Mouse (Mus musculus) limb, embryonic 14.5 days (tissue): ENCODE measurements around the gene Pign. TPM values are rescaled to one million over a fixed set of nuclear protein-coding genes. Genes with fewer than 3 reads are reported as not detected.
A peak's percentile ranks its signal among the peaks of the same experiment; 100 is the strongest.

Experiments used
- ATAC-seq: fragments of 200-750 bp; cut with Nextera tagmentation; 2 replicates; pipeline ENCODE4 v1.8.0; 2017; ENCODE audit warnings: low read depth, moderate number of reproducible peaks, moderate TSS enrichment; ENCODE audit not compliant: low FRiP score
- DNase-seq: peaks from one replicate; pipeline ENCODE4 v3.0.0-alpha.2; 2015; ENCODE audit warnings: low spot score
- H3K27ac ChIP-seq: fragments of 300-500 bp; sonication (generic); replicated peaks from 2 replicates; pipeline ENCODE4 v1.5.1; 2014; ENCODE audit warnings: low read depth, mild to moderate bottlenecking, low read length, moderate library complexity, mixed read lengths
- H3K27me3 ChIP-seq: fragments of 300-500 bp; sonication (generic); 2 replicates; pipeline ENCODE4 v1.6.1; 2014; ENCODE audit warnings: low read length, mixed read lengths; ENCODE audit not compliant: control insufficient read depth, insufficient read depth
- H3K36me3 ChIP-seq: fragments of 300-500 bp; sonication (generic); 2 replicates; pipeline ENCODE4 v1.6.1; 2014; ENCODE audit warnings: mild to moderate bottlenecking, low read length, moderate library complexity, mixed read lengths; ENCODE audit not compliant: control insufficient read depth, insufficient read depth
- H3K4me1 ChIP-seq: fragments of 300-500 bp; sonication (generic); 2 replicates; pipeline ENCODE4 v1.6.1; 2014; ENCODE audit warnings: antibody characterized with exemption, low read length, mixed read lengths; ENCODE audit not compliant: control insufficient read depth, insufficient read depth
- H3K4me2 ChIP-seq: fragments of 300-500 bp; sonication (generic); replicated peaks from 2 replicates; pipeline ENCODE4 v1.6.1; 2014; ENCODE audit warnings: low read depth, mild to moderate bottlenecking, low read length, moderate library complexity; ENCODE audit not compliant: severe bottlenecking
- H3K4me3 ChIP-seq: fragments of 300-500 bp; sonication (generic); replicated peaks from 2 replicates; pipeline ENCODE4 v1.5.1; 2014; ENCODE audit warnings: low read length
- H3K9ac ChIP-seq: fragments of 300-500 bp; sonication (generic); 2 replicates; pipeline ENCODE4 v1.6.1; 2014; ENCODE audit warnings: mild to moderate bottlenecking, low read depth, low read length, moderate library complexity; ENCODE audit not compliant: severe bottlenecking
- H3K9me3 ChIP-seq: fragments of 300-500 bp; sonication (generic); 2 replicates; pipeline ENCODE4 v1.6.1; 2016; ENCODE audit warnings: low read length; ENCODE audit not compliant: control insufficient read depth
- POLR2A ChIP-seq: fragments of 200-500 bp; IDR thresholded peaks from 2 replicates; pipeline ENCODE4 v1.8.0; 2012; ENCODE audit warnings: inconsistent platforms, mild to moderate bottlenecking, moderate library complexity, borderline replicate concordance; ENCODE audit not compliant: insufficient read depth, insufficient read length; ENCODE audit errors: extremely low read depth
- WGBS: fragments of 180-500 bp; shearing (Covaris S2); extraction: QIAGEN DNeasy Blood & Tissue Kit; methylation state at CpG from one replicate; pipeline ENCODE4 v1.1.7; 2014; 5-methylcytosine and 5-hydroxymethylcytosine counted together
- polyA plus RNA-seq, 2 experiments: library from polyadenylated mRNA; depleted of rRNA in 1 of 2; stranded (reverse) in 1 of 2; unstranded in 1 of 2; fragments of >200 nt; fragmentation: Nextera tagmentation in 1 of 2; extraction: Ambion mirVana in 1 of 2; gene quantifications; 2 replicates each; pipeline versions ENCODE4 v1.2.1 to v1.2.3; 2012 to 2014

Pign gene
- polyA plus RNA-seq, 2 experiments, result 14.5 to 31.0 TPM

DNA sequence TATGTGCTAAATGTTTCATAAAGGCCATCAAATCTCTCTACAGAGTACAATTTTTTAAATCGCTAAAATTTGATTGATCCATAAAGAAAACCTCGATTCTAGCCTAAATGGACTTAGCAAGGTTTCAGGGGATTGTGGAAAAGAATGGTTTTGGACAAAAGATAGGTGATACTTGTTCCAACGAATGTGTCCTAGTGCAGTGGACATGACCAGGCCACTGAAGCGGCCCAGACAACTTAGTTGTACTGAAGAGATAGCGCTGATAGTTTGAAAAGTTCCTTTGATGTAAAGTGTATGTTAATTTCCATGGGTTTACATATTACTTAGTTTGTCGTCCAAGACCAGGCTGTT is 682 bp downstream of the Pign start:
- no peaks in the 10 kb centered on the region for H3K27me3 ChIP-seq
- no peaks in the 10 kb centered on the region for H3K9me3 ChIP-seq
- H3K36me3 ChIP-seq, result no peaks in the 10 kb centered on the region
- DNase-seq, result no peak
- TF ChIP-seq POLR2A, result no peak
- ATAC-seq, result no peak
- H3K27ac ChIP-seq, result no peak overlapping the region
- peak overlapping the region; percentile 98 for H3K4me3 ChIP-seq
- H3K4me1 ChIP-seq, result peaks cover 11% of the 10 kb centered on the region
- 9% methylated on average over 6 of the region's 6 CpGs for WGBS
- H3K4me2 ChIP-seq, result peak overlapping the region; percentile 58
- peak overlapping the region; percentile 78 for H3K9ac ChIP-seq

DNA sequence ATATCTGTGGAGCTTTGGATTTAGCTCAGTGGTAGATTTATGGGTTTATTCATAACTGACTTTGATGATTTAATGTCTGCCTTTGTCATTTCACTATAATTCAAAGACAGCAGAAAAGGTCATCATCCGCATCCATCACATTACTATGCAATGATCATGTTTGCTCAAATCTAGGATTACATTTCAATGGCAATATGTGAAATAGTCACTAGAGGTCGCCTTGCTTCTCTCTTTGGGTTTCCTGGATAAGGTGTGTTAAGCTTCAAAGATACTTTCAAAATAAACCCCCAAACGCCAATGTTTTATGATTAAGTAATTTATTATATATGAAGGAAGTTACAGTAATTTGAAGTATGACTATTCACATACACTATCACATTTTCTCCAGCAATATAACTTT is 3.5 kb downstream of the Pign start:
- no peak overlapping the region for H3K27ac ChIP-seq
- 22% methylated on average over 3 of the region's 3 CpGs for WGBS
- H3K9me3 ChIP-seq, result no peaks in the 10 kb centered on the region
- TF ChIP-seq POLR2A, result no peak
- H3K4me2 ChIP-seq, result no peak overlapping the region
- no peak overlapping the region for H3K9ac ChIP-seq
- ATAC-seq (no peak), DNase-seq (peak; percentile 73)
- H3K36me3 ChIP-seq, result peaks cover 11% of the 10 kb centered on the region
- H3K4me1 ChIP-seq, result peaks cover 10% of the 10 kb centered on the region
- no peak overlapping the region for H3K4me3 ChIP-seq
- H3K27me3 ChIP-seq, result no peaks in the 10 kb centered on the region

DNA sequence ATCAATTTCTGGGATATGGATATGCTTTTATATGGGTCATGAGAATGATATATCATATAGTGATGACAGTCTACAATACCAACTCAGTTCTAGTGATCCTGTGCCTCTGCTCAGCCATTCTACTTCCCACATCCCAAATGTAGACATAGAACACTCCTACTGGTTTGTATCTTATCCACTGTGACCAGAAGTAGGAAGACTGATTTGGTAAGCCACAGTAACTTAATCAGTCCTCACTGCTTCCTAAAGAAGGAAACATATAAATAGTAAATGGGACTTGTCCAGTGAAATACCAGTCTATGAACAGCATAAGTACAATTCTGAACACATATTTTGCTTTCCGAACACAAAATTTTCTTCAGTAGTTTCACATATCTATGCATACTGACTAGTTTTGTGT is 9.5 kb downstream of the Pign start:
- H3K4me2 ChIP-seq, result no peak overlapping the region
- H3K27ac ChIP-seq, result no peak overlapping the region
- H3K9ac ChIP-seq, result no peak overlapping the region
- peaks cover 14% of the 10 kb centered on the region for H3K36me3 ChIP-seq
- WGBS, result 94% methylated on average over 1 of the region's 1 CpGs
- no peak for TF ChIP-seq POLR2A
- no peak overlapping the region for H3K4me3 ChIP-seq
- ATAC-seq (no peak), DNase-seq (no peak)
- H3K4me1 ChIP-seq, result no peaks in the 10 kb centered on the region
- no peaks in the 10 kb centered on the region for H3K9me3 ChIP-seq
- H3K27me3 ChIP-seq, result no peaks in the 10 kb centered on the region

DNA sequence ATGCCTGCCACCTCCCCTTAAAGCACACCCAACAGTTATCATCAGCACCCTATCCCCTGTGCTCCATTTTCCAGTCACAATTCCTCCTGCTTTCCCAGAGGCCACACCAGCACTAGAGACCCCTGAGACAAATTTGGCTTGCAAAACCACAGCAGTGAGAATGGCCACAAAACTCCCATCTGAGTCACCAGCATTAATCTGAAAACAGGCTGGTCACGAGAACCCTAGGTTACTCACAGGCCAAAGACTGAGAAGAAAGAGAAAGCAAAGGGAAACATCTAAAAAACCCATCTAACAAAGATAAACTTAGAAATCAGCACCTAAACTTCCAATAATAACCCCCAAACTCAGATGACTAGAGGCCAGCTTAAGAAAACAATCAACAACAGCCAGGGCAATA is 12.8 kb downstream of the Pign start:
- Histone ChIP-seq H3K9me3 (no peaks in the 10 kb centered on the region), H3K4me3 (no peak overlapping the region), H3K27me3 (no peaks in the 10 kb centered on the region), H3K4me1 (no peaks in the 10 kb centered on the region), H3K4me2 (no peak overlapping the region), H3K27ac (no peak overlapping the region), H3K36me3 (peaks cover 18% of the 10 kb centered on the region), H3K9ac (no peak overlapping the region)
- no peak for DNase-seq
- TF ChIP-seq POLR2A, result no peak
- WGBS, result 88% methylated on average over 1 of the region's 1 CpGs
- ATAC-seq, result no peak

- Histone ChIP-seq H3K36me3 (peaks cover 23% of the 10 kb centered on the region), H3K27me3 (no peaks in the 10 kb centered on the region), H3K27ac (no peak overlapping the region), H3K9me3 (no peaks in the 10 kb centered on the region), H3K4me1 (no peaks in the 10 kb centered on the region), H3K4me2 (no peak overlapping the region), H3K4me3 (no peak overlapping the region), H3K9ac (no peak overlapping the region)
- TF ChIP-seq POLR2A, result no peak
- ATAC-seq, result no peak
- WGBS, result 77% methylated on average over 3 of the region's 3 CpGs
- no peak for DNase-seq
Measured at GRCm38 (mm10) chr1:105644093-105644492, 19.4 kb downstream of the Pign start.

DNA sequence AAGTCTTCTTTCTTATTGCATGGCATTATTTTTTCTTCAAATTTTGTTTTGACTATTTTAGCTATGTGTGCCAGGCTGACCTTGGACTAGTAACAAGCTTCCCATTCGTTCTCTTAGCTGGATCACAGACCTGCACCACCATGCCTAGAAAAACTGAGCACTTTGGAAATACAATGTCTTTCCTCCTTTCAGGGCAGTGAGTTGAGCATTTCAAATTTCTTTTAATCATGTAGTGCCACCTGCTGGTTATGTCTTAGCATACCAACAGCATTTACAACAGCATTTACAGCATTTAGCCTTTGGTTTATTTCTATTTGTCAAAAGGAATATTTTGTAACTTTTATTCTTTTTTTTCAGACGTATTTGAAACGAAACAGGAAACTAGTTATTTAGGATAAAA is 33.0 kb downstream of the Pign start:
- Histone ChIP-seq H3K27me3 (no peaks in the 10 kb centered on the region), H3K9me3 (no peaks in the 10 kb centered on the region), H3K4me3 (no peak overlapping the region), H3K4me1 (no peaks in the 10 kb centered on the region), H3K4me2 (no peak overlapping the region), H3K36me3 (no peaks in the 10 kb centered on the region), H3K9ac (no peak overlapping the region), H3K27ac (no peak overlapping the region)
- DNase-seq (peak; percentile 81), ATAC-seq (no peak)
- WGBS, result 37% methylated on average over 3 of the region's 3 CpGs
- no peak for TF ChIP-seq POLR2A
